Mouse (Mus musculus): ENCODE measurements around the gene Il2rb.

- no peak for TF ChIP-seq CTCF (IDR thresholded peaks at IDR 0.05)
- TF ChIP-seq EP300 (IDR thresholded peaks at IDR 0.05): no peak
Observed at GRCm38 (mm10) chr15:78511951-78512350, 16.9 kb upstream of the Il2rb start.
